Mouse (Mus musculus) intestine, postnatal 0 days (tissue): ENCODE results near the gene Cxcl14. TPM values are rescaled to one million over a fixed set of nuclear protein-coding genes. Genes with fewer than 3 reads are reported as not detected.
A peak's percentile ranks its signal among the peaks of the same experiment; 100 is the strongest.

Experiments used
- ATAC-seq: fragments of 200-750 bp; cut with Nextera tagmentation; 2 replicates; pipeline ENCODE4 v1.8.0; 2017; ENCODE audit warnings: mild to moderate bottlenecking, moderate TSS enrichment, moderate library complexity
- H3K27ac ChIP-seq: fragments of 300-500 bp; sonication (generic); 2 replicates; pipeline ENCODE4 v1.5.1; 2014; ENCODE audit warnings: mild to moderate bottlenecking, low read depth, low read length, moderate library complexity
- H3K27me3 ChIP-seq: fragments of 300-500 bp; sonication (generic); replicated peaks from 2 replicates; pipeline ENCODE4 v1.6.1; 2014; ENCODE audit warnings: low read length, mixed read lengths; ENCODE audit not compliant: control insufficient read depth, insufficient read depth
- H3K36me3 ChIP-seq: fragments of 300-500 bp; sonication (generic); 2 replicates; pipeline ENCODE4 v1.6.1; 2014; ENCODE audit warnings: mild to moderate bottlenecking, moderate library complexity; ENCODE audit not compliant: control insufficient read depth, insufficient read depth
- H3K4me1 ChIP-seq: fragments of 300-500 bp; sonication (generic); replicated peaks from 2 replicates; pipeline ENCODE4 v1.6.1; 2014; ENCODE audit warnings: antibody characterized with exemption, low read length, mixed read lengths; ENCODE audit not compliant: control insufficient read depth, insufficient read depth
- H3K4me2 ChIP-seq: fragments of 300-500 bp; sonication (generic); replicated peaks from 2 replicates; pipeline ENCODE4 v1.6.1; 2014; ENCODE audit warnings: low read depth, mild to moderate bottlenecking, moderate library complexity
- H3K4me3 ChIP-seq: fragments of 300-500 bp; sonication (generic); 2 replicates; pipeline ENCODE4 v1.5.1; 2014; ENCODE audit warnings: low read depth, low read length
- H3K9ac ChIP-seq: fragments of 300-500 bp; sonication (generic); 2 replicates; pipeline ENCODE4 v1.6.1; 2014; ENCODE audit warnings: mild to moderate bottlenecking, low read depth, low read length
- H3K9me3 ChIP-seq: fragments of 300-500 bp; sonication (generic); 2 replicates; pipeline ENCODE4 v1.6.1; 2016; ENCODE audit warnings: mixed run types; ENCODE audit not compliant: control insufficient read depth
- CTCF ChIP-seq: sonication (generic); IDR thresholded peaks from 2 replicates; pipeline ENCODE4 v1.5.1; 2016; ENCODE audit warnings: low read depth, mild to moderate bottlenecking, control low read depth, antibody characterized with exemption, moderate library complexity
- WGBS: fragments of 180-500 bp; shearing (Covaris S2); extraction: QIAGEN DNeasy Blood & Tissue Kit; methylation state at CpG from one replicate; pipeline ENCODE4 v1.1.7; 2014; 5-methylcytosine and 5-hydroxymethylcytosine counted together
- polyA plus RNA-seq: library from polyadenylated mRNA; unstranded; fragments of >200 nt; fragmentation: Nextera tagmentation; extraction: Ambion mirVana; gene quantifications from 2 replicates; pipeline ENCODE4 v1.2.1, GENCODE M21; 2015

Cxcl14 gene
- polyA plus RNA-seq, 1 experiment from 2014 or later, result 19.4 TPM

DNA sequence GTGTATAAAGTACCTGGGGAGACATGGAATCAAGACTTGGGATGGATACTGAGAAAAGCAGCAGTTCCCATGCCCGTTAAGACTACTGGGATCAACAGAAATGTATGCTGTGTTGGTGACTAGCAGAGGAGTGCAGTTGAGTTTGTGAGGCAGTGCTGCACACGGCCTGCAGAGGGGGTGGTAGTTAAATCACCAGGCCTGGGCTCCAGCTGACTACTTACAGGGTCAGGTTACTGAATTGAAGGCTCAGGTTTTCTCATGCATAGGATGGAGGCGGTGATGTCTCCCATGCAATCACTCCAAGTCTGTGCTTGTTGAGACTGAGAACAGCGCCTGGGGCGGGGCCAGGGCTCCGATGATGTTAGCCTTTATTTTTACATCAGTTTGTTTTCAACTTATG is 31.4 kb upstream of the Cxcl14 start:
- no peaks in the 10 kb centered on the region for H3K9me3 ChIP-seq
- no peaks in the 10 kb centered on the region for H3K36me3 ChIP-seq
- H3K4me2 ChIP-seq, result no peak overlapping the region
- no peak overlapping the region for H3K4me3 ChIP-seq
- no peak for ATAC-seq
- TF ChIP-seq CTCF, result peak; percentile 48
- no peaks in the 10 kb centered on the region for H3K4me1 ChIP-seq
- WGBS, result 30% methylated on average over 6 of the region's 6 CpGs
- H3K9ac ChIP-seq, result no peak overlapping the region
- no peak overlapping the region for H3K27ac ChIP-seq
- H3K27me3 ChIP-seq, result no peaks in the 10 kb centered on the region

DNA sequence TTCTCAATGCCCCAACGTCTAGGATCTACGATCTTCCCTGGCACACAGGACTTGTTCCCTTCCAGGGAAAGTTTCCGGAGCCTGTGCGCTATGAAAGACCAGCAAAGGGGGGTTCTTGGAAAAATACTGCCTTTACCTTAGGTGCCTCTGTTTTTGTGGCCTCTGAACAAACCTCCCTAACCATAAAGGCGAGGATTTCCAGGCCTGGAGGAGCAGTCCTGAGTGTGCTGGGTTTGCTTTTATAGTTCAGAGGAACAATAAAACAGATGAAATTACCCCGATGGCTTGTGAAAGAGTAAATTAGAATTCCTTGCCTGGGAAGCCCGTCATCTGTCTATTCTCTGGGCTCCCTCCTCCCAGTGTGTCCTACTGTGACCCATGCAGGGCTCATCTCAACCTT is 25.3 kb upstream of the Cxcl14 start:
- Histone ChIP-seq H3K27ac (no peak overlapping the region), H3K27me3 (no peaks in the 10 kb centered on the region), H3K4me1 (no peaks in the 10 kb centered on the region), H3K4me3 (no peak overlapping the region), H3K9me3 (no peaks in the 10 kb centered on the region), H3K4me2 (no peak overlapping the region), H3K36me3 (no peaks in the 10 kb centered on the region), H3K9ac (no peak overlapping the region)
- TF ChIP-seq CTCF, result no peak
- WGBS, result 53% methylated on average over 7 of the region's 7 CpGs
- ATAC-seq, result no peak

DNA sequence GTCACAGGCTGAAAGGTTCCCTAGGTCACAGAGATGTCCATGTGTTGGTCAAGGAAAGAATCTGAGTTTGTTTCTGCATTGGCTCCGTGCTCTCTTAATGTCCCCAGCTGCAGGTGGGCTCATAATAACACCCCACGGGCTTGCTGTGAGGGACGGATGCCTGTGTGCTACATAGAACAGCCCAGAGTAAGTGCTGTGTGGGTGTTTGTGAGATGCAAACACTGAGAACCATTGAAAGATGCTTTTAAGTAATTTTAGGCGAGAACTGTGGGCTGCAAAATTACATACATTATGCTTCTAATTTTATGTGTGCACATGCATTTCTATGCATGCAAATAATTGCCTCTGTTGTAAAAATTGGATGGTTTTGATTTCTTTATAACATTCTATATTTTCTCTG is 20.6 kb upstream of the Cxcl14 start:
- no peak overlapping the region for H3K27ac ChIP-seq
- H3K9me3 ChIP-seq, result no peaks in the 10 kb centered on the region
- H3K9ac ChIP-seq, result no peak overlapping the region
- ATAC-seq, result no peak
- TF ChIP-seq CTCF, result no peak
- no peak overlapping the region for H3K4me3 ChIP-seq
- H3K36me3 ChIP-seq, result no peaks in the 10 kb centered on the region
- H3K4me2 ChIP-seq, result no peak overlapping the region
- no peaks in the 10 kb centered on the region for H3K4me1 ChIP-seq
- H3K27me3 ChIP-seq, result no peaks in the 10 kb centered on the region
- WGBS, result 79% methylated on average over 4 of the region's 4 CpGs

GRCm38 (mm10) chr13:56315201-56315600 is 18.9 kb upstream of the Cxcl14 start:
- H3K27me3 ChIP-seq, result no peaks in the 10 kb centered on the region
- 56% methylated on average over 3 of the region's 3 CpGs for WGBS
- H3K9me3 ChIP-seq, result no peaks in the 10 kb centered on the region
- no peaks in the 10 kb centered on the region for H3K36me3 ChIP-seq
- H3K9ac ChIP-seq, result no peak overlapping the region
- no peak for ATAC-seq
- H3K4me2 ChIP-seq, result no peak overlapping the region
- H3K27ac ChIP-seq, result no peak overlapping the region
- H3K4me3 ChIP-seq, result no peak overlapping the region
- TF ChIP-seq CTCF, result no peak
- no peaks in the 10 kb centered on the region for H3K4me1 ChIP-seq

- TF ChIP-seq CTCF, result no peak
- Histone ChIP-seq H3K9ac (no peak overlapping the region), H3K4me3 (no peak overlapping the region), H3K27me3 (no peaks in the 10 kb centered on the region), H3K4me2 (no peak overlapping the region), H3K36me3 (no peaks in the 10 kb centered on the region), H3K4me1 (no peaks in the 10 kb centered on the region), H3K27ac (no peak overlapping the region), H3K9me3 (no peaks in the 10 kb centered on the region)
- WGBS, result 71% methylated on average over 12 of the region's 12 CpGs
- ATAC-seq, result no peak
Measured at GRCm38 (mm10) chr13:56305058-56305457, 8.7 kb upstream of the Cxcl14 start.

GRCm38 (mm10) chr13:56304453-56304852 is 8.1 kb upstream of the Cxcl14 start:
- no peak overlapping the region for H3K4me3 ChIP-seq
- WGBS, result 70% methylated on average over 4 of the region's 4 CpGs
- no peaks in the 10 kb centered on the region for H3K4me1 ChIP-seq
- ATAC-seq, result no peak
- H3K9ac ChIP-seq, result no peak overlapping the region
- no peak for TF ChIP-seq CTCF
- H3K36me3 ChIP-seq, result no peaks in the 10 kb centered on the region
- no peak overlapping the region for H3K27ac ChIP-seq
- no peak overlapping the region for H3K4me2 ChIP-seq
- H3K27me3 ChIP-seq, result no peaks in the 10 kb centered on the region
- H3K9me3 ChIP-seq, result no peaks in the 10 kb centered on the region

DNA sequence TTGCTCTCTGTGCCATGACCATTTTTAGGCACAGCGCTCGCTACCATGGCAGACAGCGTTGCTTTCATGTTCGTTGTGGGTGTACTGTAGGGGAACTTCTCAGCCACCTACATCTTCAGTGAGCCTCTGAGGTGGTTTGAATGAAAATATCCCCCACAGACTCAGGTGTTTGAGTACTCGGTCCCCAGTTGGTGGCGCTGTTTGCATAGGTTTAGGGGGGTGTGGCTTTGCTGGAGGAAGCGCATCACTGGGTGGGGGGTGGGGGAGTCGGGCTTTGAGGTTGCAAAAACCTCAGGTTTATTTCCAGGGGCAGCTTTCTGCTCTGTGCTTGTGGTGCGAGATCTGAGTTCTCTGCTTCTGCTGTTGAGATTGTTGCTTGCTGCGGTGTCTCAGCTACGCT is 3.0 kb upstream of the Cxcl14 start:
- ATAC-seq, result no peak
- peaks cover 33% of the 10 kb centered on the region for H3K27me3 ChIP-seq

More for the DNA sequence above, 3.0 kb upstream of the Cxcl14 start:
- no peak overlapping the region for H3K4me2 ChIP-seq
- no peaks in the 10 kb centered on the region for H3K36me3 ChIP-seq
- no peak for TF ChIP-seq CTCF
- no peak overlapping the region for H3K27ac ChIP-seq
- H3K4me1 ChIP-seq, result no peaks in the 10 kb centered on the region
- H3K9me3 ChIP-seq, result no peaks in the 10 kb centered on the region
- 90% methylated on average over 11 of the region's 11 CpGs for WGBS
- H3K4me3 ChIP-seq, result no peak overlapping the region
- H3K9ac ChIP-seq, result no peak overlapping the region
